8 mouse cellular contexts compared by ENCODE assay signal in the genomic region with DNA sequence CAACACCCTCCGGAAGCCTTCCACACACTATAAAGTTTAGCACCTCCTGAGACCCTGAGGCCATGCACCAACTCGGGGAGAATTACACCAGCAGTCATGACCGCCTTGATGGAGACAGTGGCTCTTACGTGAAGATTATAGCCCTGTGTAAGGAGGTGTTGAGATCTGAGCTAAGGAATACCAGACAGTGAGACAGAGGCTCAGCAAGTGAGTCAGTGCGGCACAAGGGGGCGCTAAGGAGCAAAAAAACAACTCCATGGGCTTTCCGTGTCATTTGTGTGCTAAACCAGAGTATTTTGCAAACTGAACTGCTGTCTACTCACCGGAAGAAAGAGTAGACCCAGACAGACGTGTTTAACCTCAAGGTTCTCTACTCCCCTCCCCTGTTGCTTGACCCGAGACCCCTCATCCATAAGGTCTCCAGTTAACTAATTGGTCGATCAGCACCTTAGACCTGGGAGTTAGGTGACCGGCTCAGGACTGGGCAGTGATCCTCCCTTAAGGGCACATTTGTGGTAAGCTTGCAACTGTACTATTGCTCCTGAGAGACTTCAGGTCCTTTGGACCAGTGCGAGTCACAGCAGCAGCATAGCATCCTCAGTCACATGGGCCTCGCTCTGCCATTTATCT. TPM values are rescaled to one million over a fixed set of nuclear protein-coding genes. Genes with fewer than 3 reads are reported as not detected.
A peak's percentile ranks its signal among the peaks of the same experiment; 100 is the strongest.
DNase-seq lines count a peak whose midpoint lies in the region; ATAC-seq and TF ChIP-seq lines count a peak whose summit lies in the region.

No protein-coding gene starts in this region.

- ATAC-seq in G1E (ENCODE audit: extremely low read depth, insufficient number of reproducible peaks, low FRiP score, poor library complexity, severe bottlenecking), result peak; percentile 22; the same call in 1 of the 2 replicates

- no peaks in the 10 kb centered on the region for H3K9me3 ChIP-seq in G1E (replicated peaks)

- TF ChIP-seq CTCF in G1E (IDR thresholded peaks at IDR 0.05; ENCODE audit: low read depth, low read length), result peak; percentile 40; the same call in 1 of the 2 replicates

- H3K27me3 ChIP-seq in G1E (ENCODE audit: insufficient read depth, low read length), result peaks cover 7% of the 10 kb centered on the region; the same call in 1 of the 2 replicates

- H3K36me3 ChIP-seq in G1E (replicated peaks), result no peaks in the 10 kb centered on the region

- no peak overlapping the region for H3K4me3 ChIP-seq in G1E (ENCODE audit: low read depth, low read length)

- DNase-seq in 416B (ENCODE audit: low read depth) (peak; percentile 87), G1E (ENCODE audit: low spot score) (peak; percentile 45)
- DNase-seq in cerebellum, adult 8-10 months, result peak; percentile 82
- DNase-seq in gastrocnemius, adult 18-20 months (ENCODE audit: low spot score), result peak; percentile 74
- peak; percentile 86 for DNase-seq in kidney, adult 9 months
- peak; percentile 66 to 76 for DNase-seq in lung, adult 18-20 months
- peak; percentile 76 for DNase-seq in ovary, postnatal 14 days (ENCODE audit: low spot score)
- DNase-seq in urinary bladder, postnatal 14 days (ENCODE audit: low spot score), result peak; percentile 84

- peaks cover 14% of the 10 kb centered on the region for H3K4me1 ChIP-seq in G1E (ENCODE audit: insufficient read depth, low read depth, low read length)

RNA-seq across cellular contexts. Expression of gene Azin2, which starts 8.9 kb away (rescaled TPM):
- not detected in 2 replicates for total RNA-seq in G1E (2014; fragmentation: Nextera tagmentation)
- total RNA-seq in G1E (2017), result not detected in 2 replicates
- polyA plus RNA-seq in G1E (2012), result not detected in 2 replicates
- total RNA-seq in gastrocnemius, adult 18-20 months (2021), result 1 to 10 TPM; 2.3 to 3.4 TPM

RNA-seq across cellular contexts. Expression of gene Ak2, which starts 20.6 kb away (rescaled TPM):
- total RNA-seq in G1E (2014; fragmentation: Nextera tagmentation) (103 TPM in 2 replicates), G1E (2017) (209 and 214 TPM in 2 replicates)
- 166 and 196 TPM in 2 replicates for polyA plus RNA-seq in G1E (2012)
- 10 to 100 TPM; 24.1 to 24.3 TPM for total RNA-seq in gastrocnemius, adult 18-20 months (2021)

Comparison
In these comparisons a context has a peak if more than half of its experiments do, and no peak if none do; other contexts are left out.
1. RNA of gene Ak2, which starts 20.6 kb away (total RNA-seq): 103 to 214 TPM in G1E; 24.1 to 24.3 TPM in gastrocnemius, adult 18-20 months; every median in the first group is over 4 times any median in the second.
2. Peak in every context shown above with its lines, with median percentiles within 50 percentile points of each other: DNase-seq.